Mouse (Mus musculus) erythroblast, embryonic 14.5 days (primary cell): ENCODE measurements at regions not wholly inside any gene's neighbourhood (a gene's known extent, or its start where the extent isn't known, plus 50 kb on each side); places are given as distances from the start of the nearest gene placed in this dataset.

Experiments
- GATA1 ChIP-seq: IDR thresholded peaks from 2 replicates; pipeline ENCODE4 v1.6.1; 2012; ENCODE audit warnings: low read length, inconsistent platforms, mixed read lengths
- TAL1 ChIP-seq: IDR thresholded peaks from 3 replicates; pipeline ENCODE4 v1.6.1; 2012; ENCODE audit warnings: low read length, inconsistent platforms, mixed read lengths

DNA sequence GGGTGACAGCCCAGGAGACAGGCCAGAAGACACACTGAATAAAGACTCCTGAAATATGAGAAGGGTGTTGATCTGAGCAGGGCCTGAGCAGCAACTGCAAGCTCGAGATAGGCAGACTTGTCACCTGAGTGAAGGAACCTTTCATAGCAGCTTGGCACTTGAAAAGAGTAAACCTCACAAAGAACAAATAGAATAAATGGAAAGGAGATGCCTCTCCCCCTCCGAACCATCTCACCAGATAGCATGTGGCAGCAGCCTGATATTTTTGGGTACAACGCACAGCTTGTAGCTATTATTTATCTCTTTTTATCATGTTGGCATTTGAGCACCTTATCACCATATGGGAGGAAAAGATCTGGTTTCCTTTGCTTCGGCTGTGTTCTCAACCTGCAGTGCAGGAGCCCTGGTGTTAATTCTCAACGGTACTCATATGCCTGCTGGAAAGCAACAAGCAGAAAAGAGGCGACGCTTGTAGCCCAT is 88.0 kb upstream of the Nabp1 start:
- TF ChIP-seq TAL1 (no peak), GATA1 (no peak)
